Mouse (Mus musculus) neural tube, embryonic 13.5 days (tissue): ENCODE measurements around the gene Ano10. TPM values are rescaled to one million over a fixed set of nuclear protein-coding genes. Genes with fewer than 3 reads are reported as not detected.

Experiments used
- ATAC-seq: fragments of 200-750 bp; cut with Nextera tagmentation; 2 replicates; pipeline ENCODE4 v1.8.0; 2017; ENCODE audit warnings: low read depth, mild to moderate bottlenecking, moderate TSS enrichment, moderate library complexity
- H3K27ac ChIP-seq: fragments of 300-500 bp; sonication (generic); replicated peaks from 2 replicates; pipeline ENCODE4 v1.5.1; 2015; ENCODE audit warnings: moderate library complexity, mild to moderate bottlenecking, inconsistent platforms
- H3K27me3 ChIP-seq: fragments of 300-500 bp; sonication (generic); 2 replicates; pipeline ENCODE4 v1.6.1; 2015; ENCODE audit warnings: mild to moderate bottlenecking, inconsistent platforms
- H3K36me3 ChIP-seq: fragments of 300-500 bp; sonication (generic); 2 replicates; pipeline ENCODE4 v1.6.1; 2015; ENCODE audit warnings: mild to moderate bottlenecking, inconsistent platforms
- H3K4me1 ChIP-seq: fragments of 300-500 bp; sonication (generic); replicated peaks from 2 replicates; pipeline ENCODE4 v1.6.1; 2015; ENCODE audit warnings: inconsistent platforms
- H3K4me2 ChIP-seq: fragments of 300-500 bp; sonication (generic); 2 replicates; pipeline ENCODE4 v1.6.1; 2015; ENCODE audit warnings: inconsistent platforms, mild to moderate bottlenecking, moderate library complexity
- H3K4me3 ChIP-seq: fragments of 300-500 bp; sonication (generic); 2 replicates; pipeline ENCODE4 v1.5.1; 2015; ENCODE audit warnings: mild to moderate bottlenecking, inconsistent platforms
- H3K9ac ChIP-seq: fragments of 300-500 bp; sonication (generic); 2 replicates; pipeline ENCODE4 v1.6.1; 2015; ENCODE audit warnings: moderate library complexity, mild to moderate bottlenecking, inconsistent platforms
- H3K9me3 ChIP-seq: fragments of 300-500 bp; sonication (generic); 2 replicates; pipeline ENCODE4 v1.6.1; 2016; ENCODE audit warnings: inconsistent platforms
- whole genome bisulfite sequencing: fragments of 180-500 bp; shearing (Covaris S2); methylation state at CpG from one replicate; pipeline ENCODE4 v1.1.7; 2015; 5-methylcytosine and 5-hydroxymethylcytosine counted together
- polyA plus RNA-seq: library from polyadenylated mRNA; unstranded; fragments of >200 nt; fragmentation: Nextera tagmentation; extraction: Ambion mirVana; gene quantifications from 2 replicates; pipeline ENCODE4 v1.2.1, GENCODE M21; 2015

The Ano10 gene
- polyA plus RNA-seq, 1 experiment from 2014 or later = 52.8 TPM

DNA sequence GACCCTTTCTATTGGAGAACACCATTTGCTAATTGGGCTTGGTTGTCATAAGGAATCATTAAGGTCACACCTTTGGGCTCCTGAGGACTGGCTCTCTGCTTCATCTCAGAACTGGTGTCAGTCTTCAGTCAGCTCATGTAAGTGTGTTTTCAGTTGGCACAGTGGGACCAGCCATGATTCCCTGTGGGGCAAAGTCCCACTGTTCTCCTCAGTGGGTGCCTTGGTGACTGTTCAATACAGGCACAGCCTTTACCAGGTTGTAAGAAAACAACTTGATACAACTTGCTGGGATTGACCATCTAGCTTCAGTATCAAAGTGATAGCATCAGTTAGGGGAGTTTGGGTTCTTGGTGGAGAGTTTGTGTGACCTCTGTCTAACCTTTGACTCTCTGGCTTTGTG is 148.5 kb downstream of the Ano10 start:
- H3K27ac ChIP-seq = no peak overlapping the region
- H3K9me3 ChIP-seq = no peaks in the 10 kb centered on the region
- no peak overlapping the region for H3K9ac ChIP-seq
- ATAC-seq = no peak
- H3K4me1 ChIP-seq = peaks cover 23% of the 10 kb centered on the region
- no peak overlapping the region for H3K4me2 ChIP-seq
- H3K36me3 ChIP-seq = peaks cover 21% of the 10 kb centered on the region
- no peak overlapping the region for H3K4me3 ChIP-seq
- no peaks in the 10 kb centered on the region for H3K27me3 ChIP-seq

DNA sequence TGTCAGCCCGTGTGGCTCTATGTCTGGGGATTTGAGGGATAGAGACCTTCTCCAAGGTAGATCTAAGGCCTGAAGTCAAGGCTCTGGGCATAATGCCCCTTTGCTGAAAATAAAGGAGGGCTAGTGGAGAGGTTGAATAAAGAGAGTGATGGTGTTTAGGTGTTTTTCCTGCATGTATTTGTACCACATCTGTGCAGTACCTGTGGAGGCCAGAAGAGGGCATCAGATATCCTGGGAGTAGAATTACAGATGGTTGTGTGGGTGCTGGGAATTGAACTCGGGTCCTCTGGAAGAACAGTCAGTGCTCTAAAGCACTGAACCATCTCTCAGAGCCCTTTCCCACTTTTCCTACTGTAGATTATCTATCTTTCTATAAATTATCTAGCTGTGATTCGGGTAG is 149.4 kb downstream of the Ano10 start:
- ATAC-seq = no peak
- peaks cover 23% of the 10 kb centered on the region for H3K4me1 ChIP-seq
- no peaks in the 10 kb centered on the region for H3K27me3 ChIP-seq
- no peak overlapping the region for H3K27ac ChIP-seq
- peaks cover 21% of the 10 kb centered on the region for H3K36me3 ChIP-seq
- 93% methylated on average over 3 of the region's 3 CpGs for WGBS
- H3K9me3 ChIP-seq = no peaks in the 10 kb centered on the region
- no peak overlapping the region for H3K4me3 ChIP-seq
- H3K9ac ChIP-seq = no peak overlapping the region
- no peak overlapping the region for H3K4me2 ChIP-seq

GRCm38 (mm10) chr9:122143219-122143618 is 151.0 kb downstream of the Ano10 start:
- no peaks in the 10 kb centered on the region for H3K9me3 ChIP-seq
- ATAC-seq = no peak
- WGBS = 68% methylated on average over 1 of the region's 1 CpGs
- H3K4me1 ChIP-seq = peaks cover 23% of the 10 kb centered on the region
- 0 out of 2 replicates have a peak overlapping the region, but pooled peaks have one; percentile 23 for H3K27ac ChIP-seq
- H3K27me3 ChIP-seq = no peaks in the 10 kb centered on the region
- no peak overlapping the region for H3K4me3 ChIP-seq
- peaks cover 21% of the 10 kb centered on the region for H3K36me3 ChIP-seq
- H3K4me2 ChIP-seq = no peak overlapping the region
- H3K9ac ChIP-seq = no peak overlapping the region

- Histone ChIP-seq H3K36me3 (peaks cover 27% of the 10 kb centered on the region), H3K27ac (no peak overlapping the region), H3K9me3 (no peaks in the 10 kb centered on the region), H3K27me3 (no peaks in the 10 kb centered on the region), H3K9ac (no peak overlapping the region), H3K4me1 (peaks cover 14% of the 10 kb centered on the region), H3K4me3 (no peak overlapping the region), H3K4me2 (no peak overlapping the region)
- no peak for ATAC-seq
- 47% methylated on average over 2 of the region's 2 CpGs for WGBS
These were observed 155.0 kb downstream of the Ano10 start for GRCm38 (mm10) chr9:122139236-122139635.

DNA sequence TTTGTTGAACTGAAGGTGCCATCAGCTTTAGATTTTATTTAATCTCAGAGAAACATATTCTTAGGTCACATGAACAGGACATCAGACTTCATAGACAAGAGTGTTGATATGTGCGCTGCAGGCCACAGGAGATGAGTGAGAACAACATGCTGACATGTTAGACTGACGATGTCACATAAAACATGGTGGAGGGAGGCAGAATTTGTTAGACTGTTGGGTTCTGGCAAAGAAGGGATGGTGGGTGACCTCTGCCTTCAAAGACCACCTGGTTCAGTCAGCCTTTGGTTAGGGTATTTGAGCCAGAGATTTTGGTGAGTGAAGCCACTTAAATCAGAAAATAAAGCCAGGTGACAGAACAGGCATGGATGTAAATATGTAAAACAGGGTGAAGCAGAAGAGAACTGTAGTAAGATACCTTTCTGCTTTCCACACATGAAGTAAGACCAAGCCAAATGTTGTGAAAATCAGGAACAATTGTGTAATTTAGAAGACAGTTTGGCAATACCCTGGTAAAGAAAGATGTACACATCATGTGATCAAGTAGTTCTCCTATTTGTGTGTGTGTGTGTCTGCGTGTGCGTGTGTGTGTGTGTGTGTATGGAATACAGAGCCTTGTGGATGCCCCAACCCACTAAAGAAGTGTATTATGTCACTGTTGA is 155.7 kb downstream of the Ano10 start:
- Histone ChIP-seq H3K9me3 (no peaks in the 10 kb centered on the region), H3K4me3 (no peak overlapping the region), H3K27ac (no peak overlapping the region), H3K36me3 (peaks cover 21% of the 10 kb centered on the region), H3K27me3 (no peaks in the 10 kb centered on the region), H3K9ac (no peak overlapping the region), H3K4me1 (peaks cover 14% of the 10 kb centered on the region), H3K4me2 (no peak overlapping the region)
- ATAC-seq = no peak
- WGBS = 94% methylated on average over 4 of the region's 4 CpGs

- H3K4me3 ChIP-seq = no peak overlapping the region
- no peak overlapping the region for H3K9ac ChIP-seq
- no peaks in the 10 kb centered on the region for H3K9me3 ChIP-seq
- no peak for ATAC-seq
- H3K36me3 ChIP-seq = peaks cover 18% of the 10 kb centered on the region
- H3K27me3 ChIP-seq = no peaks in the 10 kb centered on the region
- H3K27ac ChIP-seq = no peak overlapping the region
- peaks cover 10% of the 10 kb centered on the region for H3K4me1 ChIP-seq
- H3K4me2 ChIP-seq = no peak overlapping the region
- 73% methylated on average over 1 of the region's 1 CpGs for WGBS
These were observed 156.3 kb downstream of the Ano10 start for GRCm38 (mm10) chr9:122137960-122138359.

DNA sequence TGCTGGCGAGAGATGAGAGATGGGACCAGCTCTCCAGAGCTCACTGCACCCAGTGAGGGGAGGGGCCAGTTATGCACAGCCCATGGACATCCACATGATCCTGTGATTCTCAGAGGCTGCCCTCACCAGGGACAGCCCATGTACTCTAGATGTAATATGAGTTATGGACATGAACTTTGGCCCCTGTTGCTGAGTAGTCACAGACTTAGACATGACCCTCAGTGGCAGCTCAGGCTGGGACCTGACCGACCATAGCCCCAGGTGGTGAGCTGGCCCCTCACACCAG is 158.4 kb downstream of the Ano10 start:
- H3K36me3 ChIP-seq = peaks cover 18% of the 10 kb centered on the region
- no peak overlapping the region for H3K9ac ChIP-seq
- H3K4me2 ChIP-seq = no peak overlapping the region
- 88% methylated on average over 2 of the region's 2 CpGs for WGBS
- ATAC-seq = no peak
- H3K27me3 ChIP-seq = no peaks in the 10 kb centered on the region
- 0 out of 2 replicates have a peak, but pooled peaks cover 8% of the 10 kb centered on the region for H3K4me1 ChIP-seq
- H3K4me3 ChIP-seq = no peak overlapping the region
- no peak overlapping the region for H3K27ac ChIP-seq
- no peaks in the 10 kb centered on the region for H3K9me3 ChIP-seq

- Histone ChIP-seq H3K4me2 (no peak overlapping the region), H3K4me3 (no peak overlapping the region), H3K36me3 (peaks cover 18% of the 10 kb centered on the region), H3K9ac (no peak overlapping the region), H3K27me3 (no peaks in the 10 kb centered on the region), H3K27ac (no peak overlapping the region), H3K4me1 (peaks cover 13% of the 10 kb centered on the region; the same call in 1 of the 2 replicates), H3K9me3 (no peaks in the 10 kb centered on the region)
- ATAC-seq = no peak
- 86% methylated on average over 1 of the region's 1 CpGs for WGBS
These were observed 158.9 kb downstream of the Ano10 start for GRCm38 (mm10) chr9:122135095-122135884.

DNA sequence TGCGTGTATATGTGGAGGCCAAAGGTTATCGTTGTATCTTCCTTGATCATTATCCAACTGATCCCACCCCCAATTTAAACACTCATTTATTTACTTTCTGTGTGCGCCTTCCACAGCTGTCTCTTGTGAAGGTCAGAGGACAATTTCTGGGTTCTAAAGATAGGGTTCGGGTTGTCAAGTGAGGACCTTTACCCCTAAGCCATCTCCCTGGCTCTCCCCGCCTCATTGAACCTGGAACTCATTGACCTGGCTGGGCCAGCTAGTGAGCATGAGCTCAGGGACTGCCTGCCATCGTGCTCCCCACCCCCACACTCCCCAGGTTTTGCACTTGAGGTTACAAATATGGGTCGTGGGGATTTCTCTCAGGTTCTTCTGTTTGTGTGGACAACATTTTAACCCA is 162.1 kb downstream of the Ano10 start:
- 85% methylated on average over 7 of the region's 7 CpGs for WGBS
- H3K4me2 ChIP-seq = no peak overlapping the region
- H3K4me1 ChIP-seq = peaks cover 16% of the 10 kb centered on the region; the same call in 1 of the 2 replicates
- H3K27ac ChIP-seq = no peak overlapping the region
- ATAC-seq = no peak
- H3K27me3 ChIP-seq = no peaks in the 10 kb centered on the region
- no peak overlapping the region for H3K9ac ChIP-seq
- no peaks in the 10 kb centered on the region for H3K9me3 ChIP-seq
- H3K4me3 ChIP-seq = no peak overlapping the region
- H3K36me3 ChIP-seq = 0 out of 2 replicates have a peak, but pooled peaks cover 10% of the 10 kb centered on the region

GRCm38 (mm10) chr9:122130666-122131065 is 163.6 kb downstream of the Ano10 start:
- WGBS = 48% methylated on average over 3 of the region's 3 CpGs
- Histone ChIP-seq H3K27ac (no peak overlapping the region), H3K9ac (no peak overlapping the region), H3K4me3 (no peak overlapping the region), H3K27me3 (no peaks in the 10 kb centered on the region), H3K9me3 (no peaks in the 10 kb centered on the region), H3K36me3 (0 out of 2 replicates have a peak, but pooled peaks cover 2% of the 10 kb centered on the region), H3K4me2 (no peak overlapping the region), H3K4me1 (peaks cover 14% of the 10 kb centered on the region; the same call in 1 of the 2 replicates)
- no peak for ATAC-seq

DNA sequence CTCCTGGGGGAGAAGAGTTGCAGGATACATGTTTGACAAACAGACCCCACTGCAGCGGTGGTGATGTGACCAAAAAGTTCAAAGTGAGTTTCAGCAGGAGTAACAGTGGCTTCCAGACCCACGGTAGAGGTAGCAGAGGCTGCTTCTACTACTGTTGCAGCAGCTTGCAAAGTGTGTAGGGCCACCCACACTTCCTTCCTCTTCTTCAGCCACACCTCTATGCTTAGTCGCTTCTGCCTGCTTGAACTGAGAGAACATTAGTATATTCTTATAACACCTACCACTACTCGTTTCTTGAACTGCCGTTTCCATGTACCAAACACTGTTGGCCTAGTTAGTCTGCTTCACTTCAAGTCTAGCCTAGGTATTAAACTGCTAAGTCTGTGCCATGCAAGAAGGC is 165.5 kb downstream of the Ano10 start:
- Histone ChIP-seq H3K4me2 (no peak overlapping the region), H3K9ac (no peak overlapping the region), H3K4me1 (peaks cover 17% of the 10 kb centered on the region), H3K27me3 (no peaks in the 10 kb centered on the region), H3K36me3 (no peaks in the 10 kb centered on the region), H3K27ac (no peak overlapping the region), H3K4me3 (no peak overlapping the region), H3K9me3 (no peaks in the 10 kb centered on the region)
- WGBS = 86% methylated on average over 5 of the region's 5 CpGs
- no peak for ATAC-seq

- Histone ChIP-seq H3K27ac (no peak overlapping the region), H3K4me3 (no peak overlapping the region), H3K36me3 (no peaks in the 10 kb centered on the region), H3K27me3 (no peaks in the 10 kb centered on the region), H3K4me2 (no peak overlapping the region), H3K9me3 (no peaks in the 10 kb centered on the region), H3K4me1 (peaks cover 19% of the 10 kb centered on the region), H3K9ac (no peak overlapping the region)
- no peak for ATAC-seq
- 83% methylated on average over 3 of the region's 3 CpGs for WGBS
These were observed 166.9 kb downstream of the Ano10 start for GRCm38 (mm10) chr9:122127271-122127785.
